ENCODE assay signal across 18 mouse cellular contexts in the genomic region with DNA sequence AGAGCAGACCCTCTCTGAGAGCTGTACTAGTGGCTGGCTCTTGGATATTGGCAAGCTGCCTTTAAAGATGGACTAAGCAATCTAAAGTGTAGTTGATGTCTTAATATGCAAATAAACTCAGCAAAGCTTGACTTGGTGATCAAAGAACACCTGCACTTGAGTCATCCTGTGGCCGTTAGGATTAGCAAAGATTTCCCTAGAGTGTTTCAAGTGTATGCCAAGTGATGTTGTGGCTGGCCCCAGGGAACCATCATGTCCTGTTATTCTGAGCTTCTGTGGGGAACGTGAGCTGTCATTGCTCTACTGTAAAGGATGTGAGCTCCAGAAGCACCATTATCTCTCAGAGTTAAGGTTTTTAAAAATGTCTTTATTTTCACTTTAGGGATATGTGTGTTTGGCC.
"Had no signal": no experiment of that assay in that cellular context is flagged by ENCODE, and none has a peak within 500 bp of the region (broad histone marks: within the 10 kb centered on the region; RNA-seq: fewer than 3 reads in every experiment).

No protein-coding gene starts in this region.

- H3K4me1 ChIP-seq: lung, embryonic 15.5 days; megakaryocyte, embryonic 14.5 days; midbrain, embryonic 13.5 days; neural tube, embryonic 12.5 days; stomach, embryonic 15.5 days had no signal

- DNase-seq: lung, adult 2 months; lung, postnatal 14 days; lung, postnatal 36 days; right cerebral cortex, postnatal 14 days; spleen, adult 18-20 months; thymus, adult 18-20 months; thymus, postnatal 14 days; thymus, postnatal 36 days had no signal

- ATAC-seq: lung, postnatal 0 days; midbrain, embryonic 13.5 days had no signal

- H3K27ac ChIP-seq: liver, embryonic 14.5 days; lung, embryonic 15.5 days; macrophage; midbrain, embryonic 13.5 days; neural tube, embryonic 12.5 days; stomach, embryonic 15.5 days had no signal

- H3K36me3 ChIP-seq: lung, embryonic 15.5 days; midbrain, embryonic 13.5 days; neural tube, embryonic 12.5 days; stomach, embryonic 15.5 days had no signal

- H3K9me3 ChIP-seq: lung, embryonic 15.5 days; megakaryocyte, embryonic 14.5 days; midbrain, embryonic 13.5 days; neural tube, embryonic 12.5 days; stomach, embryonic 15.5 days had no signal

- H3K4me3 ChIP-seq: lung, embryonic 15.5 days; megakaryocyte, embryonic 14.5 days; midbrain, embryonic 13.5 days; neural tube, embryonic 12.5 days; stomach, embryonic 15.5 days had no signal

- H3K27me3 ChIP-seq: lung, embryonic 15.5 days; megakaryocyte, embryonic 14.5 days; midbrain, embryonic 13.5 days; neural tube, embryonic 12.5 days; stomach, embryonic 15.5 days had no signal

- H3K4me2 ChIP-seq: liver, embryonic 11.5 days; lung, embryonic 15.5 days; midbrain, embryonic 11.5 days; midbrain, embryonic 13.5 days; neural tube, embryonic 12.5 days; stomach, embryonic 15.5 days had no signal

- H3K9ac ChIP-seq: liver, embryonic 14.5 days; lung, embryonic 15.5 days; midbrain, embryonic 13.5 days; neural tube, embryonic 12.5 days; stomach, embryonic 15.5 days had no signal
